Mouse (Mus musculus): ENCODE data around the gene Skp2.

GRCm38 (mm10) chr15:9086813-9087212 is 68.4 kb downstream of the Skp2 start:
- TF ChIP-seq CTCF (IDR thresholded peaks at IDR 0.05; ENCODE audit: low read depth) (no peak), EP300 (IDR thresholded peaks at IDR 0.05; ENCODE audit: low read depth) (no peak)

Measured in liver, postnatal 0 days (tissue).